Mouse (Mus musculus) right cerebral cortex, postnatal 36 days (tissue): ENCODE measurements at regions not wholly inside any gene's neighbourhood (a gene's known extent, or its start where the extent isn't known, plus 50 kb on each side); places are given as distances from the start of the nearest gene placed in this dataset.

Source experiments
- DNase-seq, 2 experiments: peaks; one replicate each; pipeline ENCODE4 v3.0.0; 2022; ENCODE audit warnings: low spot score in 2 of 2, mixed read lengths in 1 of 2

DNA sequence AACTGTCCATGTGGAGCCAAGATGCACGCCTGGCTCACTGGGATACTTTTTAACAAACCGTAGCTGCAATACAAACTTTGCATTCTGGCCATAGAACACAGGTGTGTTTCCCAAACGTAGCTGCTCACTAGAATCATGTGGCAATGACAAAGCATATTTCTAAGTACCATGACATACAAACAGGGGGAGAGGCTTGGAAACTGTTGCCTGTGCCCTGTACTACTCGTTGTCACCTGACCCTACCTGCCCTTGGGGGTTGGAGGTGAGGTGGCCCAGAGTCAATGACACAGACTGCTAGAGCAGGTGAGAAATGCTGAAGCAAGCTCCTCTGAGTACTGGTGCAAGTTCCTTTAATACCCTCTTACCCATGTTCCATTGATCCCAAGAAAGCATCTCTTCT is 64.3 kb upstream of the Map4k3 start:
- DNase-seq = no peak

GRCm38 (mm10) chr17:80789706-80790105 is 61.4 kb upstream of the Map4k3 start:
- no peak for DNase-seq

GRCm38 (mm10) chr17:80789000-80789399 is 60.7 kb upstream of the Map4k3 start:
- DNase-seq = no peak

- no peak for DNase-seq
Observed at GRCm38 (mm10) chr17:80786858-80787257, 58.6 kb upstream of the Map4k3 start.

DNA sequence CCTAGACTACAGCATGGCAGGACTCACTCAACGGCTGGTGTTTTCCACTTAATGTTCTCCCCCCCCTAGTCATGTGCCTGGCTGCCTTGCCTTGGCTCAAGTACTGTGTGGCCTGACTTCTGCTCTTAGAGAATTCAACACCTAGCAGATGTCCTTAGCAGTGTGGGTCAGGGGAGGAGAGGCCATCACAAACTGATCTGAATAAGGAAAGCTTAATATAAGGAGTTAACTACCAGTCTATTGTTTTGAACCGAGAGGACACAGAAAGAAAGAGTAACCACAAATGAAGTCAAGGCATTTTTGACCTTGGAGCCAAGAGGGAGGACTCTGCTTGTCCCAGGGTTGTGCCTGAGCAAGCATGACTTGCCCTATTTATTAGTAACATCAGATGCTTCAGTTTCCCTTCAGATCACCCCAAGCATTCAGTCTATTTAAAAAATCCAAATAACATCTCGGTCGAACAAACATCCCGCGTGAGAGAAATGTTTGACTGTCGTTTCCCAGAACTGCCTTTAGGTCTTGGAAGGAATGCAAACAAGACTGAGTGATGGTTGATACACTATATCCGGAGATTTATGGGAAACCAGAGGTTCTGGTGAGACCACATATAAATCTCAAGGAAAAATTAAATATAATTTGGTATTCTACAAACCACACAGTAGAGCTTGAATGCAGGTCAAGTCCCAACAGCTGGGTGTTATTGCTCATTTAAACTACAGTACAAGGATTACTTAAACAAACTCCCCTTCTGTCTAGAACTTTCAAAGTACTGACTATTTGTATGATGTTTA is 58.0 kb upstream of the Map4k3 start:
- no peak for DNase-seq

DNA sequence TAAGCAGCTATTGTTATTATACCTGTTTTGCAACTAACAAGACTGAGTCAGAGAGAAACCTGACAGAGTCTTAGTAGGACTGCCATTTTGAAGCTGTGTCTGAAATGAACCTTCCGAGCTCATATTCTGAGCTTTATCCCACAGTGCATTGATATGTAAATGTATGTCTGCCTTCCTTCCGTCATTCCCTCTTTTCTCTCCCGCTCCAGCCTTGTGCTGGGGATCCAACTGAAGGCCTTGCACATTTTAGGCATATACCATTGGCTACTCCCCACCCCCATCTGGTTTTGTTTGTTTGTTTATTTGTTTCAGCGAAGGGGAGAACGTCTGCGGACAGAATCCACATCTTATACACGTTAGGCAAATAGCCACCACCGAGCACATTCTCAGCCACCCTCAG is 57.2 kb upstream of the Map4k3 start:
- no peak for DNase-seq

DNA sequence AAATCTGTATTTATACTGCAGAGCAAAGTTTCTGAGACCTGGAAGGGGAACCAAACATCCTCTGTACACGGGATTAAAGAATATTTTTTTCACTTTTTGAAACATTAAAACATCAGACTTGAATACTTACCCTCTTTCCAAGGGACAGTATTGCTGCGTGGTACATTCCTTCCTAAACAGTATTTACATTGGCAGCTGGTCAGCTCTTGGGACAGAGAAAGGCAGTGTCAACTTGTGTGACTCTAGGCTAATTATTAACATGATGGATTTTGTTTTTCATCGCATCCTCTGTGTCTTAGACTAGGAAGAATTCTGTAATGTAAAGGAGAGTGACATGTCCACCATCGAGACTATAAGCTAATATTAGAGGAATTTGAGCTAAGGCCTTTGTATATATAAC is 56.8 kb upstream of the Map4k3 start:
- no peak for DNase-seq

DNA sequence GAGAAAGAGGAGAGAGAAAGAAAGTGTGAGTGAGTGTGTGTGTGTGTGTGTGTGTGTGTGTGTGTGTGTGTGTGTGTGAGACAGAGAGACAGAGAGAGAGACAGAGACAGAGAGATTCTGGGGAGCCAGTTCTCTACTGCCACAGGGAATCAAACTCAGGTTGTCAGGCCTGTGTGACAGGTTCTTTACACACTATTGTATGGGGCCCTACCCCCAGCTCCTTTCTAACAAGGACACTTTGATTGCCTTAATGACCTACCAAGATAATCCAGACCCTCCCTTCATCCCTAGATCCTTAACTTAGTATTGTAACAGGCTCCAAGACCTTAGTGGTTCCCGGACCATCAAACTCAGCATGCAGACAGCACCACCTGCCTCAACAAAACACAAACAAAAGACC is 53.9 kb upstream of the Map4k3 start:
- DNase-seq = no peak

DNA sequence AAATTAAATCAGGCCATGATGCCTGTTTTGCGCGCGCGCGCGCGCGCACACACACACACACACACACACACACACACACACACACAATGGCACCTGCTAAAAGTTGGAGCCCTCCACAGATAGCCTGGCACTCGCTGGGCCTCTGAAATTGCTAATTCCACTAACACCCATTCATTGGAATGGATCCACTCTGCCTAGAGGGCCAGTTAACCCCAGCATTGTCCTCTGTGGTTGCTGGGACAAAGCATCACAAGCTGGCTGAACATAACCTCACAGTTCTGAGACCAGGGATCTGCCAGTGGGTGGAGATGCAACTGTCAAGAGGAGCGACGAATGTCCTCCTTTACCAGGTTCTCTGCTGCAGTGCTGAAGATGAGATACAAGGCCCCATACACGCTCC is 53.3 kb upstream of the Map4k3 start:
- no peak for DNase-seq

- DNase-seq = no peak
Observed at GRCm38 (mm10) chr17:80780303-80780702, 52.0 kb upstream of the Map4k3 start.

GRCm38 (mm10) chr17:80779782-80780181 is 51.5 kb upstream of the Map4k3 start:
- no peak for DNase-seq
